Comparison of ENCODE assay signal across 10 mouse cellular contexts in genomic region chr17:34996411-34997141, GRCm38 (mm10). TPM values are rescaled to one million over a fixed set of nuclear protein-coding genes. Genes with fewer than 3 reads are reported as not detected.
DNase-seq lines count a peak whose midpoint lies in the region; ATAC-seq and TF ChIP-seq lines count a peak whose summit lies in the region.
"Had no signal": no experiment of that assay in that cellular context is flagged by ENCODE, and none has a peak within 500 bp of the region (broad histone marks: within the 10 kb centered on the region; RNA-seq: fewer than 3 reads in every experiment).

No protein-coding gene starts in this region.

- TF ChIP-seq CTCF in liver, postnatal 0 days (IDR thresholded peaks at IDR 0.05; ENCODE audit: low read depth) = no peak

- peaks cover 15% of the 10 kb centered on the region for H3K36me3 ChIP-seq in heart, embryonic 12.5 days
- peaks cover 61% of the 10 kb centered on the region for H3K36me3 ChIP-seq in midbrain, embryonic 10.5 days
- no peaks in the 10 kb centered on the region for H3K36me3 ChIP-seq in midbrain, embryonic 15.5 days (replicated peaks)
- peaks cover 62% of the 10 kb centered on the region for H3K36me3 ChIP-seq in erythroblast, embryonic 14.5 days (ENCODE audit: control insufficient read depth)
- H3K36me3 ChIP-seq in liver, postnatal 0 days (replicated peaks; ENCODE audit: insufficient read depth, low read length) = peaks cover 19% of the 10 kb centered on the region

- intact Hi-C loops in heart, postnatal 25 days (cut with DNase I) = no loop called here

- H3K27ac ChIP-seq in heart, embryonic 12.5 days (ENCODE audit: poor library complexity, severe bottlenecking) = no peak overlapping the region
- no peak overlapping the region for H3K27ac ChIP-seq in midbrain, embryonic 10.5 days (replicated peaks)
- H3K27ac ChIP-seq in midbrain, embryonic 15.5 days = no peak overlapping the region
- H3K27ac ChIP-seq in liver, postnatal 0 days (ENCODE audit: low read depth) = peak overlapping the region; percentile 1
- H3K27ac ChIP-seq: hindbrain, embryonic 12.5 days had no signal

- TF ChIP-seq EP300 in liver, postnatal 0 days (IDR thresholded peaks at IDR 0.05; ENCODE audit: low read depth) = 0 out of 2 replicates have a peak, but pooled peaks have one; percentile 8

- 85% methylated on average over 13 of the region's 14 CpGs for WGBS in heart, embryonic 12.5 days
- 94% methylated on average over 13 of the region's 14 CpGs for WGBS in midbrain, embryonic 10.5 days
- 90% methylated on average over 14 of the region's 14 CpGs for WGBS in midbrain, embryonic 15.5 days
- WGBS in liver, postnatal 0 days (ENCODE audit: insufficient replicate concordance) = 76% methylated on average over 12 of the region's 14 CpGs

- H3K4me1 ChIP-seq in heart, embryonic 12.5 days (replicated peaks) = peaks cover 30% of the 10 kb centered on the region
- peaks cover 46% of the 10 kb centered on the region for H3K4me1 ChIP-seq in midbrain, embryonic 10.5 days
- peaks cover 9% of the 10 kb centered on the region for H3K4me1 ChIP-seq in midbrain, embryonic 15.5 days
- peaks cover 48% of the 10 kb centered on the region for H3K4me1 ChIP-seq in erythroblast, embryonic 14.5 days (ENCODE audit: control insufficient read depth)
- peaks cover 30% of the 10 kb centered on the region for H3K4me1 ChIP-seq in liver, postnatal 0 days (ENCODE audit: insufficient read depth)

- no peak overlapping the region for H3K9ac ChIP-seq in heart, embryonic 12.5 days
- H3K9ac ChIP-seq in midbrain, embryonic 15.5 days = no peak overlapping the region
- peak overlapping the region; percentile 17 for H3K9ac ChIP-seq in liver, postnatal 0 days (replicated peaks)
- H3K9ac ChIP-seq: hindbrain, embryonic 12.5 days had no signal

- H3K4me2 ChIP-seq in heart, embryonic 12.5 days = peak overlapping the region; percentile 25; the same call in 1 of the 2 replicates
- H3K4me2 ChIP-seq in midbrain, embryonic 15.5 days = no peak overlapping the region
- peak overlapping the region; percentile 75 for H3K4me2 ChIP-seq in liver, postnatal 0 days (ENCODE audit: low read depth, low read length)
- H3K4me2 ChIP-seq: hindbrain, embryonic 12.5 days had no signal

- H3K9me3 ChIP-seq in heart, embryonic 12.5 days (replicated peaks) = no peaks in the 10 kb centered on the region
- H3K9me3 ChIP-seq in midbrain, embryonic 10.5 days (replicated peaks) = no peaks in the 10 kb centered on the region
- H3K9me3 ChIP-seq in midbrain, embryonic 15.5 days = no peaks in the 10 kb centered on the region
- H3K9me3 ChIP-seq in erythroblast, embryonic 14.5 days (ENCODE audit: control insufficient read depth, low read length) = no peaks in the 10 kb centered on the region
- no peaks in the 10 kb centered on the region for H3K9me3 ChIP-seq in liver, postnatal 0 days (ENCODE audit: low read length)
- H3K9me3 ChIP-seq: hindbrain, embryonic 12.5 days had no signal

- no peak for DNase-seq in heart, postnatal 25 days (ENCODE audit: low spot score)
- DNase-seq in midbrain, embryonic 10.5 days (ENCODE audit: low spot score) = no peak
- DNase-seq in liver, postnatal 0 days = peak; percentile 22
- DNase-seq in urinary bladder, postnatal 10 days (ENCODE audit: low spot score) = no peak
- no peak for DNase-seq in cerebellum, postnatal 14 days
- DNase-seq: lung, postnatal 4 days had no signal

- no peaks in the 10 kb centered on the region for H3K27me3 ChIP-seq in heart, embryonic 12.5 days (replicated peaks)
- H3K27me3 ChIP-seq in midbrain, embryonic 10.5 days (ENCODE audit: low read depth, poor library complexity, severe bottlenecking) = no peaks in the 10 kb centered on the region
- no peaks in the 10 kb centered on the region for H3K27me3 ChIP-seq in midbrain, embryonic 15.5 days (replicated peaks)
- no peaks in the 10 kb centered on the region for H3K27me3 ChIP-seq in erythroblast, embryonic 14.5 days (ENCODE audit: control insufficient read depth)
- H3K27me3 ChIP-seq in liver, postnatal 0 days (ENCODE audit: insufficient read depth, low read length) = no peaks in the 10 kb centered on the region
- H3K27me3 ChIP-seq: hindbrain, embryonic 12.5 days had no signal

- ATAC-seq in heart, embryonic 12.5 days (ENCODE audit: insufficient number of reproducible peaks, low FRiP score) = no peak
- ATAC-seq in midbrain, embryonic 15.5 days (replicated peaks) = no peak
- ATAC-seq in liver, postnatal 0 days = no peak

- H3K4me3 ChIP-seq in heart, embryonic 12.5 days = no peak overlapping the region
- H3K4me3 ChIP-seq in midbrain, embryonic 10.5 days = peak overlapping the region; percentile 20; the same call in 1 of the 2 replicates
- H3K4me3 ChIP-seq in midbrain, embryonic 15.5 days = no peak overlapping the region
- H3K4me3 ChIP-seq in erythroblast, embryonic 14.5 days (replicated peaks) = peak overlapping the region; percentile 77
- H3K4me3 ChIP-seq in liver, postnatal 0 days (ENCODE audit: low read depth, low read length) = peak overlapping the region; percentile 85
- H3K4me3 ChIP-seq: hindbrain, embryonic 12.5 days had no signal

RNA-seq across cellular contexts. Expression of gene Vars, which starts 4.2 kb away (rescaled TPM):
- 82.6 TPM in 2 replicates for polyA plus RNA-seq in heart, embryonic 12.5 days (2016; fragmentation: Nextera tagmentation; extraction: Ambion mirVana)
- 10 to 100 TPM; 25.7 to 26.9 TPM for total RNA-seq in heart, postnatal 25 days (2021)
- polyA plus RNA-seq in midbrain, embryonic 10.5 days (2016; fragmentation: Nextera tagmentation; extraction: Ambion mirVana) = 177 and 210 TPM in 2 replicates
- polyA plus RNA-seq in midbrain, embryonic 15.5 days (2015; fragmentation: Nextera tagmentation; extraction: Ambion mirVana) = 63.1 and 70.2 TPM in 2 replicates
- 41.7 and 44.9 TPM in 2 replicates for polyA plus RNA-seq in erythroblast, embryonic 14.5 days (2012)
- polyA plus RNA-seq in liver, postnatal 0 days (2015; fragmentation: Nextera tagmentation; extraction: Ambion mirVana) = 38.0 and 43.8 TPM in 2 replicates

RNA-seq across cellular contexts. Expression of gene Lsm2, which starts 14.9 kb away (rescaled TPM):
- polyA plus RNA-seq in heart, embryonic 12.5 days (2016; fragmentation: Nextera tagmentation; extraction: Ambion mirVana) = 143 and 145 TPM in 2 replicates
- total RNA-seq in heart, postnatal 25 days (2021) = 10 to 100 TPM; 19.0 to 19.1 TPM
- polyA plus RNA-seq in midbrain, embryonic 10.5 days (2016; fragmentation: Nextera tagmentation; extraction: Ambion mirVana) = 307 and 337 TPM in 2 replicates
- polyA plus RNA-seq in midbrain, embryonic 15.5 days (2015; fragmentation: Nextera tagmentation; extraction: Ambion mirVana) = 103 and 111 TPM in 2 replicates
- 15.9 and 21.4 TPM in 2 replicates for polyA plus RNA-seq in erythroblast, embryonic 14.5 days (2012)
- 69.8 and 76.7 TPM in 2 replicates for polyA plus RNA-seq in liver, postnatal 0 days (2015; fragmentation: Nextera tagmentation; extraction: Ambion mirVana)

RNA-seq across cellular contexts. Expression of gene Vwa7, which starts 19.8 kb away (rescaled TPM):
- 0.32 and 0.37 TPM in 2 replicates for polyA plus RNA-seq in heart, embryonic 12.5 days (2016; fragmentation: Nextera tagmentation; extraction: Ambion mirVana)
- total RNA-seq in heart, postnatal 25 days (2021) = 1 to 10 TPM; 7.3 to 7.7 TPM
- 0.19 and 0.28 TPM in 2 replicates for polyA plus RNA-seq in midbrain, embryonic 10.5 days (2016; fragmentation: Nextera tagmentation; extraction: Ambion mirVana)
- polyA plus RNA-seq in midbrain, embryonic 15.5 days (2015; fragmentation: Nextera tagmentation; extraction: Ambion mirVana) = 0.06 and 0.15 TPM in 2 replicates
- 0.01 TPM in 2 replicates for polyA plus RNA-seq in erythroblast, embryonic 14.5 days (2012)
- polyA plus RNA-seq in liver, postnatal 0 days (2015; fragmentation: Nextera tagmentation; extraction: Ambion mirVana) = 0.09 and 0.12 TPM in 2 replicates

RNA-seq across cellular contexts. Expression of gene Hspa1l, which starts 24.1 kb away (rescaled TPM):
- 2.9 and 3.1 TPM in 2 replicates for polyA plus RNA-seq in heart, embryonic 12.5 days (2016; fragmentation: Nextera tagmentation; extraction: Ambion mirVana)
- 1 to 10 TPM; 6.9 to 8.1 TPM for total RNA-seq in heart, postnatal 25 days (2021)
- 0.71 and 0.81 TPM in 2 replicates for polyA plus RNA-seq in midbrain, embryonic 10.5 days (2016; fragmentation: Nextera tagmentation; extraction: Ambion mirVana)
- polyA plus RNA-seq in midbrain, embryonic 15.5 days (2015; fragmentation: Nextera tagmentation; extraction: Ambion mirVana) = 1.2 and 1.5 TPM in 2 replicates
- 0.04 TPM in 1 of 2 replicates, not detected in the other for polyA plus RNA-seq in erythroblast, embryonic 14.5 days (2012)
- polyA plus RNA-seq in liver, postnatal 0 days (2015; fragmentation: Nextera tagmentation; extraction: Ambion mirVana) = 0.18 TPM in 1 of 2 replicates, not detected in the other

RNA-seq across cellular contexts. Expression of gene Hspa1a, which starts 24.6 kb away (rescaled TPM):
- polyA plus RNA-seq in heart, embryonic 12.5 days (2016; fragmentation: Nextera tagmentation; extraction: Ambion mirVana) = 6.2 and 6.4 TPM in 2 replicates
- 1 to 10 TPM; 2.9 to 7.7 TPM for total RNA-seq in heart, postnatal 25 days (2021)
- 1.3 and 1.6 TPM in 2 replicates for polyA plus RNA-seq in midbrain, embryonic 10.5 days (2016; fragmentation: Nextera tagmentation; extraction: Ambion mirVana)
- polyA plus RNA-seq in midbrain, embryonic 15.5 days (2015; fragmentation: Nextera tagmentation; extraction: Ambion mirVana) = 12.7 and 13.3 TPM in 2 replicates
- polyA plus RNA-seq in erythroblast, embryonic 14.5 days (2012) = 195 and 214 TPM in 2 replicates
- 0.46 and 0.59 TPM in 2 replicates for polyA plus RNA-seq in liver, postnatal 0 days (2015; fragmentation: Nextera tagmentation; extraction: Ambion mirVana)

Comparison
In these comparisons a context has a peak if more than half of its experiments do, and no peak if none do; other contexts are left out.
1. H3K4me3 ChIP-seq: peak in midbrain, embryonic 10.5 days (single experiment), erythroblast, embryonic 14.5 days (single experiment) and liver, postnatal 0 days (single experiment); none in heart, embryonic 12.5 days (single experiment) and midbrain, embryonic 15.5 days (single experiment).